Mouse (Mus musculus): ENCODE measurements around the gene Foxp2.

Gene Foxp2

DNA sequence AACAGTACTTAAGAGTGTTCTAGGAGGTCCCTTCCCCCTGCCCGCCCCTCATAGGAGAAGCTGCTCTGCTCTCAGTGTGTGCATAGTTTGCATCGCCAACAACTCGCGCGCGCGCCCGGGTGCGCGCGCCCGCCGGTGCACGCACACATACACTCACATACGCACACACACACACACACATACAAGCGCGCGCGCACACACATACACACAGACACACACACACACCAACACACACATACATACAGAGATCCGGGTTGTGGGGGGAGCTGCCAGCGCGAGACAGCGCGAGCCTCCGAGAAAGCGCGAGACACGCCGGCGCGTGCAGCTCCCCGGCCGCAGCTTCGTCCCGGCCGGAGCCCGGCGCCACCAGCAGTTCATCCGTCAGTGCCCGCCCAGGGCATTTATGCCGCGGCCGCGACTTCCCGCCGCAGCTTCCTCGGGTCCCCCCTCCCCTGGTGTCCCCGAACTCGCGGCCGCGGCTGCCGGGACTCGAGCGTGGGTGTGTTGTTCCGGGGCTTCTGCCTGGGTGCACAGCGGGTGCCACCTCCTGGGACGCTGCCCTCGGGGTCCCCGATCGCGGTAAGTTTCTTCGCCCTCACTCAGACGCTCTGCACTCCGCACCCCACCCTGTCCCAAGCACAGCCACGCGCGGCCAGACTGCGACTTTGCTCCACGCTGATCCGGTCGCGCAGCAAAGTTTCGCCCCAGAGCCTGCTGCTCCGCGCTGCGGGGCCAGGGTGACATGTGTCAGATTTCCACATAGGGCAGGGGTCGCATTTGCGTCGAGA is at the start of gene Foxp2:
Gene Foxp2 (plus strand): TSS at position 167 of the 788 bp plus-strand sequence.
- ChIA-PET POLR2A (interaction anchor here in 1 of 4 experiments (0.7 to 1.0 kb wide), 2 partner anchors 32 to 823 kb away, joined by 3 to 6 read pairs; no protein-coding TSS in a partner anchor), CTCF (interaction anchor here in 1 of 4 experiments (0.7 kb wide), 1 partner anchor 110 kb away, joined by 3 read pairs; no protein-coding TSS in a partner anchor)

DNA sequence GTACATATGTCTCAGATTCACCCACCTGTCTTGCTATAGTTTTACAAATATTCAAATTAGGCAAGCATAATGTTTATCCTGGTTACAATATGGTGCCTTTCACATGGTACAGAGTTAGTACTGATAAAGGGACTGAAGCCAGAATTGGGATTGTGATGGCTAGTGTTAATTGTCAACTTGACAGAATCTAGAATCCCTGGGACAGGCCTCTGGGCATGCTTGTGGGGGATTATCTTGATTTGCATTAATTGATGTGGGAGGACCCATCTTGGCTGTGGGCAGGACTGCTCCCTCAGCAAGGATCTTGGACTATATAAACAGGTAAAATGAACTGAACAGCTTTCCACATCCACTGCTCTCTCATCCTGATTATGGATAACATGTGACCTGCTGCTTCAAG is 15.9 kb upstream of the Foxp2 start:
- CTCF ChIA-PET = no interaction called here
- POLR2A ChIA-PET = no interaction called here

DNA sequence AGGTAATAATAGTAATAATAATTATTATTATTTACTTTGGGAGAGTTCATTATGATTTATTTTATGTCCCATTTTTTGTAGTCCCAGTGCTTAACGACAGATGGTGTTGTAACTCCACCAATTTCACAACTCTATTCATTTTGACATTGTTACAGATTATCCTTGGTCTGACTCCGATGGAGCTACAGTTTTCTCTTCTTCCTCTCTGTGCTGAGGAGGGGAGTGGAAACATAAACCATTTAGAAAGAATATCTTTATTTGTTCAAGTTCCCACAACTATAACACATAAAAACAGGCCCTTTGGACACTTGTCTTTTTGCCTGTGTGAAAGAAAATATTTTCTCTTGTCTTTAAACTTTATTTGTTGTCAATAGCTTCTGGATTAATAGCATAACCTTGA is 4.1 kb upstream of the Foxp2 start:
- ChIA-PET POLR2A (no interaction called here), CTCF (no interaction called here)

DNA sequence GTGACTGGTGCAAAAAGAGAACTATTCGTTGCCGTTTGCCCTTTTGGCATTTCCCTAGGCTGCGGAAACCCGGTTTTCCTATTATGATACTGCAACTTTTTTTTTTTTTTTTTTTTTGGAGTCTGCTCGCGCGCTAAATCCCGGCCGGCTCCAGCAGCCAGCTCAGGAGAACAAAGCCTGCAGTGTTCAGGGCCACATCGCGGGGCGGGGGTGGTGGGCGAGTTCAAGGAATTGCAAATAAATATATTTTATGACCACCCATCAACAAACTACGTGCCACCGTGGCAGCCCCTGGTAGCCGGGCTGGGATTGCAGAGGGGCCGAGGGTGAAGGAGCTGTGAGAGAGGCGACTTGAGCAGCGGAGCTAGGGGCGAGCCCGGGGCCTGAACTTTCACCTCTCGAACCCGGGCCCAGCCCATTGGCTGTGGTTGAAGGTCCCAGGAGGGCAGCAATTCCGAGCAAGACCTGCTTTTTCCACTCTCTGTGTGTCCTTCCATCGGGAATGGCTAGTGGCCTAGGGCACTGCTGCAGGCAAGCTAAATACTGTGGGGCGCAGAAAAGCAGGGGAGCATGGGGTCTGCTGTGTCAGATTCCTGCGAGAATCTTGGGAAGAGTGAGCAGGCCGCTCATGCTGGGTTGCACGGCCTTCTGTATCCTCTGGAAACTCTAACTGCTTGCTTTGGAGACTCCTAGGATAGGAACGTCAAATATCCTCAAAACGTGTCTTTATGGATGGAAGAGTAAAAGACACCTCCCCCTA is 2.9 kb upstream of the Foxp2 start:
- ChIA-PET POLR2A (interaction anchor here in 2 of 4 experiments (0.6 to 1.9 kb wide), 2 partner anchors 15 to 885 kb away, joined by 5 read pairs; no protein-coding TSS in a partner anchor), CTCF (no interaction called here)

DNA sequence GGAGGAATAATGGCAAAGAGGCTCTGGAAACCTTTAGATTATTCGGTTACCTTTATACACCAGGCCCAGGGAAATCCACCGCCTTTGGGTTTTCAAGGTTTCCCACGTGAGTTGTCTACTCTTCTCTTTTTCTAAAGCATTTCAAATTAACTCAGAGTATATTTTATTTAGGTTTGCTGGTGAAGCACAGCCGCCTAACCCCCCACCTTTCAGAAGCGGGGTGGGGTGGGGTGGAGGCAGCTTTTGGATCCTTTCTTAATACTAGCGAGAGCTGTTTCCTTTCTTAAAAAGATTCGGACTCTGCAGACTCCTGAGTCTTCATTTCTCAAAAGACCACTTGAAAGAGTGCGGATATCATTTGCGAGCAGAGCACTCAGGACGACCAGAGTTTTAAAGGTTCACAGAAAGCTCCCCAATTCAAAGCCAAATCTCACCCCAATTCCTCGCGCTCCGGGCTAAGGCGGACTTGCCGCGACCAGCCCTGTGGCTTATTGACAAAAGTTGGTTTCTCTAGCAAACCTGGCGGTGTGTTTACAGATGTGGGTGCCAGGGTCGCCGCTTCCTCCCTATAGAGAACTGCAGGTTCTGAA is 2.0 kb upstream of the Foxp2 start:
- ChIA-PET CTCF (no interaction called here), POLR2A (interaction anchor here in 1 of 4 experiments (1.9 kb wide), 1 partner anchor 14 kb away, joined by 5 read pairs; no protein-coding TSS in a partner anchor)

DNA sequence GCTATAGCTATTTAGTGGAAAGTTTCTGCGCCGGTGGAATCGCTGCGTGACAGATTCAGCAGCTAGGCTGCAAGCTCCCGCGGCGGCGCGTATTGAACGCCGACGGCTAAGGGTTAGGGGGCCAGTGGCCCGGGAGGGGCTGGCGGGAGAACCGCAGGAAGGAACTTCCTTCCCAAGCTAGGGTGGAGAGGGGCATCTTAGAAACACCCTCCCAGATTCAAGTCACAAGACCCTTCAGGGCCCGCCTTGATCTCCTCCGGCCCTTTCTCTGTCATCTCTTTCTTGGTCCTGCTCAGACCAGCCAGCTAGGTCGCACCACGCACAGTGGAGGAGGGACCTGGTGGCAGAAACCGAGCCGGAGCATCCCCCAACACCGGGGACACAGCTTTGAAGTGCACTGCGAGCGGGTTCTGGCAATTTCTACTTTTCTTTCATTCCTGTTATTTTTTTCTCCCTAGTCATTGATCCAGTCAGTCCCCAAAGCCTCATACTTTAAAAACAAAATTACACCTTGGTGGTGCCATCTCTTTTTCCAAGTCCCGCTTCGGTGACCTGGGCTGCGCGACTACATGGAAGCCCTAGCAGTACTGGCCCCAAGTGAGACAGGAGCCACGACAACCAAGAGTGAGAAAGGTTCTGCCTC is 1.1 kb upstream of the Foxp2 start:
- CTCF ChIA-PET = interaction anchor here in 1 of 4 experiments (0.6 to 0.7 kb wide), 2 partner anchors 874 to 1136 kb away, joined by 7 to 13 read pairs; no protein-coding TSS in a partner anchor

DNA sequence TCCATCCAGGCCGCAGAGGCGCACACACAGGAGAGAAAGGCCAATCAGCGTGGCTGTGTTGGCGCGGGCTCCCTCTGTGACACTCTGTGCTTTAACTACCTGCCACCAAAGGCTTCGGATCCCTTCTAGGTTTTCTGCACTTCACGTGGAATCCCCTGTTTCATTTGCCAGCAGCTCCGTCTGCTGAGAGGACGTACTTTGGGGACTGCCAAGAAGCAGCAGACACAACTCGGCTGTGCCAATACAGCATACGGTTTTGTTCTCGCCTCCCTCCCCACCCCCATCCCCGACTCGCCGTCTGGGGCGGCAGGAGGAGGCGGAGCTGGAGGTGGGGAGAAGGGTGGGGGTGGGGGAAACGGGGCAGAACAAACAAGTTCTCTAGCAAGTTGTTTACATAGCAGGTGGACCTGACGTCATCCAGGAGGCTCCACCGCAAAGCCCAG is 549 bp upstream of the Foxp2 start:
- CTCF ChIA-PET = interaction anchor here in 1 of 4 experiments (0.6 to 0.7 kb wide), 2 partner anchors 873 to 1137 kb away, joined by 7 to 13 read pairs; no protein-coding TSS in a partner anchor

More for the DNA sequence above, 1.1 kb upstream of the Foxp2 start:
- POLR2A ChIA-PET = interaction anchor here in 1 of 4 experiments (1.9 kb wide), 1 partner anchor 13 kb away, joined by 5 read pairs; no protein-coding TSS in a partner anchor

DNA sequence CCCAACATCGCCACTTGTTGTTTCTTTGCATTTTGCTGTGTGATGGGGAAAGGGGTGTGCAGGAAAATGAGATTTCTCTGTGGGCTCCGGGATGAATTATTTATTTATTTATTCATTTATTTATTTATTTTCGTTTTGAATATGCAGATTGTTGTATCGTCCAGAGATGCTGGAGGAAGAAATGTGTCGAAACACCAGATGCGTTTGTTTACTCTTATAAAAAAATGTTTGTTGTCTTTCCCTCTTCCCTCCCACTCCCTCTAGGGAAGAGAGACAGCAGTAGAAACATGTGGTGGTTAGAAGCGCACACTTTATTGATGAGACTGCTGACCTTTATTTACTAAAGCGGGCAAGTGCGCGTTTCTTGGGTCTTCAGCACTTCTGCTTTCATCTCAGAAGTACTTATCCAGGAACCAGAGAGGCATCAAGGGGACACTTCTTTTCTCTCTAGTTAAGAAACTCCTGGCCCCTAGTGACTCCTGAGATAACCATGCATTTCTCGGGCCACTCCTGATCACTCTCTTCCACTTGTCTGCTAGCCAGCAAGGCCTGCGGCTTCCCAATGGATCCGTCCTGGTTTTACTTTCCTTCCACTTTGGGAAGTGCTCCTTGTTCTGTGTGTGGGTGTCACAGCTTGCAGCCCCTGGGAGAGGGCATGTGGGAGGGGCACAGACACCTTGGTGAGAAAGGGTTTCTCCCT is 972 bp downstream of the Foxp2 start:
- ChIA-PET CTCF (no interaction called here), POLR2A (no interaction called here)

More for the DNA sequence above, 549 bp upstream of the Foxp2 start:
- POLR2A ChIA-PET = interaction anchor here in 1 of 4 experiments (0.7 to 1.0 kb wide), 2 partner anchors 31 to 824 kb away, joined by 3 to 6 read pairs; no protein-coding TSS in a partner anchor

DNA sequence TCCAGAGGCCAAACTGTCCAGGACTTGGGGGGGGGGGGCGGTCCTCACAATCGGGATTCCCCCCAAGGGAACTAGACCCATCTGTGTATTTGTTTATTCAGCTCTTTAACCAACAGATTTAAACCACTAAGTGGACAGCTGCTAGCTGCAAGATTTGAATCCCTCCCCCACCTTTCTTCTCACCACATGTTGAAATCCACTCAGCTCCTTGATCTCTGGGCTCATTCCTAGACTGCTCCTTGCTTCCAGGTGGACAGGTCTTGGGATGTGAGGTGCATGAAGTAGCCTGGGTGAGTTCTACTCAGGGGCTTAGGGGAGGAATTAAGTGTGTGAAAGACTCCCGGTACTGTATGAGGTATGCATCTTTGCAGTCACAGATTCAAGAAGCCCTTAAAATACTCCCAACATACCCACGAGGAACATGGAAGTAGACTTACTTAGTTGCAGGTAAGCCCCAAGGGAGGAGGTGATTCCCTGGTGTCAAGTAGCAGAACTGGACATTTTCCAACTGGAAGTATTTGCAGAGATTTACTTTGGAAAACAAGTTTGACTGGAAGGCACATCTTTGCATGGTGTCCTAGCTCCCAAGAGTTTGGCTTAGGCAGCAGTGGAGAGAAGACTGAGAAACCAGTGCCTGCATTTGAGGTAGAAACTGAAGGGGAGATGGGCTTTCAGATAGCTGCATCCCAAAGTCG is 2.3 kb downstream of the Foxp2 start:
- ChIA-PET CTCF (no interaction called here), POLR2A (interaction anchor here in 2 of 4 experiments (0.6 to 0.7 kb wide), 2 partner anchors 113 to 730 kb away, joined by 3 read pairs; no protein-coding TSS in a partner anchor)

DNA sequence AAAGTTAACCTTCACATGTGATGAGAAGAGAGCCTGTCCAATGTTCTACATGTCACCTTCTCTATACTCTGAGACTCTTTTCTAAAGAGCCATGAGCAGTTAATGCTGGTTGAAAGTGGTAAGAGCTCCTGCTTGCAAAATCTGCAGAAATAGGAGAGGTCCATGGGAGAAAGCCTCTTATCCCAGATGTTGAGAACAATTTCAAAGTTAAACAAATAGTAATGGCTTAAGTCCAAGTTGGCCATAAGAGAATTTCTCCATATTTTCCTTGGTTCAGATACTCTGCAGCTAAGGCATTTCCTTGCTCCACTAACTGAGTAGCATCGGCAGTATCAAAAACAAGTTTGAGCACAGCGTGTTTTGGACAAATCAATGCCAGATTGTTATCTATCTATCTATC is 13.9 kb downstream of the Foxp2 start:
- CTCF ChIA-PET = no interaction called here
- POLR2A ChIA-PET = no interaction called here

DNA sequence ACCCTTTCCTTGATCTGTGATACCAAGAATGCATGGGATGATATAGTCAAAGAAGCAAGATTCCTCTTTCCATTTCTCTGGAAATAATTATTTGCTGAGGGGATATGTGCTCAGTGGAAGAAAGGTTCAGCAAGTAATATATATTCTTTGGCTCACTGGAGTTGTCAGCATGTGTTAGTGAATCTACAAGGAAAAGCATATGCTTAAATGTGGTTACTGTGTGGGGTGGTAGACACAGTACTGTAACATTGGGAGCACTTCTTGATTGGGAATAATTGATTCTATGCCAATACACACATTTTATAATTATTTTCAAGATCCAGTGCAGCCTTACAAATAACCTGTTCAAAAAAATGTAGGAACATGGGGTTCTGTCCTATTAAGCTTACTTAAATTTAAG is 21.6 kb downstream of the Foxp2 start:
- ChIA-PET POLR2A (no interaction called here), CTCF (no interaction called here)

DNA sequence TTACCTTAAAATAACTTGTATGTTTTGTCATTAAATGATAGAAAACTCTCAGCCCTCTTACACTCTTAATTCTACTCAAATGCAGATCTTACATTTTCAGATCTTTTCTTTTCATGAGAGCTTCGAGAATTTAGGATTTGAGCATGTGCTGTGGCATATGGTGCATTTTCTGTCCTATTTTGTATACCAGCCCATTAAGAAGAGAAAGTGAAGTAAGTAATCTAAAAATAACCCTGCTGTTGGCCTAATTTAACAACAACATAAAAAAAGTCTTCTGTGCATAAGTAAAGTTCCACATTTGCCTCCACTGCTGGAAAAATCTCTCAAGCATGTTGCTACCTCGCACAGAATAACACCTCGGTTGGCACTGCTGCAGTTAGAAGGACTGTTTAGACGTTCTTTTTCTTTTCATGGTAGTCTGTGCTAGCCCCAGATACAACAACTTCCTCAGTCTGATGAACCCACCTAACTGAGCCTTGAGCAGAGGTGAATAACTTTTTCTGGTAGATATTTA is 23.9 kb downstream of the Foxp2 start:
- ChIA-PET CTCF (no interaction called here), POLR2A (no interaction called here)

DNA sequence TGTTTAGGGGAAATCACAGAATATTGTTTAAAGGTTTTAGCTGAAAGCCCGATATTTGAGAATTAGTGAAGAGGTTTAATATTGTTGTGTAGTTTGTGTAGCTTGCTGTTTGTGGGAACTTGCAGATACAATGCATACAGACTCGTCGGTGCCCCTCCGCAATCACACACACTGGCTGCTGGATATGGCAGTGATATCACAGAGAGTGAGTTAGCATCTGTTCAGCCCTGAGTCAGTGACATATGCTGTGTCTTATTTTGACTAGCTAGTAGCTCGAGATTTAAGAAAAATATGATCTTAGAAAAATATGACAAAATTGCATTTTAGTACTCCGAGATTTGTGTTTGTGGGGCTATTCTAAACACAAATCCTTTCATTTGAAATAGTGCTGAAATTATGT is 49.9 kb downstream of the Foxp2 start:
- ChIA-PET POLR2A (no interaction called here), CTCF (no interaction called here)

DNA sequence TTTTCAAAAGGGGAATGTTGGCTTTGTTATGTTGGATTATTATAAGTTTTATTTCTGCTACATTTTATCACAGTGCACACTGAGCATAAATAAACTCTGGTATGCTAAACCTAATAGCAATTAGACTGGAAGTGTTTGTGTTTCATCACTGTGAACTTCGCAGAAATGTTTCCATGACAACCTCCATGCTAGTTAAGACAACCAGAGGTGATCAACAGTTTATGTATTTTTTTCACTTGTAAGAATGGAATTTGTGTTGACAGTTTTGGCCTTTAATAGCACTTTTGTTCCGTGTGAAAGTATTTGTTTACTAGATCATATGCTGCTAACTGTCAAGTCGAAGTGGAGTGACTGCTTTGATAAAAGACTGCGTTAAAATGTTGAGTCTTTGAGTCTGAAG is 51.6 kb downstream of the Foxp2 start:
- ChIA-PET POLR2A (no interaction called here), CTCF (no interaction called here)

DNA sequence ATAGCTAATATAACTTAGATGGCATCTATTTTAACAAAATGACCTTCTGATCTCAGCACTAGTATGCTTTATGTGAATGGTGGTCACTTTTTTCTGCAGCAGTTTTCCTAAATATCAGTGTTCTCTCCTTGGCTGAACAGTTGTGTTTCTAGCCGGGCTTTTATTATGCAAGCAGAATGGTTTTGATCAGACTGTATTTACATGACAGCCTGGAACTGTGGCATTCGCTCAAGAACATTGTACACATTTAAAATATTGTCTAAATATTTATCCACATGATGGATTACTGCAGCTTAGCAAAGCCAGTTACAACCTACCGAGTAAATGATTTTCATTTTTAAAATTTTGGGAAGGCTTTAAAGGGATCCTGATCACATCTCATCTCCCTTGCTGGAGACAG is 75.9 kb downstream of the Foxp2 start:
- POLR2A ChIA-PET = no interaction called here
- CTCF ChIA-PET = no interaction called here

DNA sequence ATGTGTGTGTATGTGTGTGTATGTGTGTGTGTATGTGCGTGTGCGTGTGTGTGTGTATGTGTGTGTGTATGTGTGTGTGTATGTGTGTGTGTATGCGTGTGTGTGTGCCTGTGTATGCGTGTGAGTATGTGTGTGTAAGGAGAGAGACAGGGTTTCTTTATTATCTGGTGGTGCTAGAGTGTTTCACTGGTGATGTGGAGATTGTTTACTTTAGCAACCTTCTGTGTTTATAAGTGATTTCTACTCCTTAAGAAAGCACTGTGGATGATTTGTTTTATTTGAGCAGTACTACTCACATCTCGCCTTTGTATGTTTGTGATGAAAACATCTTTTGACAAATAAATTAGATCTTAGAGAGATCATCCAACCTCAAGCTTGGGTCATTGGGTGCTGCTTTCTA is 77.1 kb downstream of the Foxp2 start:
- ChIA-PET CTCF (no interaction called here), POLR2A (no interaction called here)

DNA sequence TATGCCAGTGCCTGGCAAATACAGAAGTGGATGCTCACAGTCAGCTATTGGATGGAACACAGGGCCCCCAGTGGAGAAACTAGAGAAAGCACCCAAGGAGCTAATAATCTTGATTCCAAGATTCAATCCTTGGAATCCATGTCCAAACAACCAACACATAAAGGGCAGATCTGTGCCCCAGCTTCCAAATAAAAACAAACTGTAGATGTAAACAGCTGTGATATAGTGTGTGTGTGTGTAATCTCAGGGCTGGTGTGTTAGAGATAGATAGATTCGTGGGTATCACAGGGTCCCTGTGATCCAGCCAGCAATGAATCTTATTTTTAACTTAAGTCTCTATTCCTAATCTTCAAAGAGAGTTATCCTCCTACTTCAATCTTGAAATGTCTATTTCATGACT is 107.0 kb downstream of the Foxp2 start:
- POLR2A ChIA-PET = no interaction called here

DNA sequence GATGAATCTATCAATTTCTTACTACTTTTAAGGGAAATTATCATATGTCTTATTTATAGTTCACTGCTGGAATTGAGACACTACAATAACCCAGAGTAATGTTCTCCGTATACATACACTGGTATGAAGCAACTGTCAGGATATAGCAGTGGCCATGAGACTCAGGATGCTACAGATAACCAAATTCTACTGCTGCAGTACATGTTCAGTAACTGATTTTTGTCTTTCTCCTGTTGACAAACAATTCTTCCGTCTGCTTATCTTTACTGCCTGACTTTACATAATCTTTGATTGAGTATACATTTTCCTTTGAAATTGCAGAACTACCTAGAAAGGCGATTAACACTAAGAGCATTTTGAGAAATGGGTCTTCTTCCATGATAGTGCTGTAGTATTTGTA is 127.3 kb downstream of the Foxp2 start:
- ChIA-PET POLR2A (no interaction called here), CTCF (no interaction called here)

More for the DNA sequence above, 107.0 kb downstream of the Foxp2 start:
- CTCF ChIA-PET = no interaction called here
